Mouse (Mus musculus) adrenal gland, postnatal 10 days (tissue): ENCODE measurements around the gene Spata13. TPM values are rescaled to one million over a fixed set of nuclear protein-coding genes. Genes with fewer than 3 reads are reported as not detected.

Experiments
- DNase-seq: peaks from one replicate; pipeline ENCODE4 v3.0.0; 2021; ENCODE audit warnings: mixed read lengths
- long read RNA-seq, 2 experiments: library from polyadenylated mRNA; stranded (forward); transcript quantifications; one replicate each; pipeline ENCODE4 v2.0.0; 2021
- total RNA-seq, 2 experiments: library from RNA; stranded (reverse); gene quantifications; 2 replicates each; pipeline ENCODE4 v1.2.3; 2021

Gene Spata13
- 100 to 1,000 TPM in 1 of 2 experiments, 10 to 100 TPM in 1; 79.0 to 103 TPM for total RNA-seq
- long read RNA-seq, experiment 1, full-length matches to known transcripts, result 1 of 13 reads
- long read RNA-seq, experiment 1, partial matches to known transcripts, result 5 of 13 reads
- long read RNA-seq, experiment 1, other reads (novel, unspliced or antisense), result 7 of 13 reads
- long read RNA-seq, experiment 2, partial matches to known transcripts, result 2 of 9 reads
- long read RNA-seq, experiment 2, other reads (novel, unspliced or antisense), result 7 of 9 reads

DNA sequence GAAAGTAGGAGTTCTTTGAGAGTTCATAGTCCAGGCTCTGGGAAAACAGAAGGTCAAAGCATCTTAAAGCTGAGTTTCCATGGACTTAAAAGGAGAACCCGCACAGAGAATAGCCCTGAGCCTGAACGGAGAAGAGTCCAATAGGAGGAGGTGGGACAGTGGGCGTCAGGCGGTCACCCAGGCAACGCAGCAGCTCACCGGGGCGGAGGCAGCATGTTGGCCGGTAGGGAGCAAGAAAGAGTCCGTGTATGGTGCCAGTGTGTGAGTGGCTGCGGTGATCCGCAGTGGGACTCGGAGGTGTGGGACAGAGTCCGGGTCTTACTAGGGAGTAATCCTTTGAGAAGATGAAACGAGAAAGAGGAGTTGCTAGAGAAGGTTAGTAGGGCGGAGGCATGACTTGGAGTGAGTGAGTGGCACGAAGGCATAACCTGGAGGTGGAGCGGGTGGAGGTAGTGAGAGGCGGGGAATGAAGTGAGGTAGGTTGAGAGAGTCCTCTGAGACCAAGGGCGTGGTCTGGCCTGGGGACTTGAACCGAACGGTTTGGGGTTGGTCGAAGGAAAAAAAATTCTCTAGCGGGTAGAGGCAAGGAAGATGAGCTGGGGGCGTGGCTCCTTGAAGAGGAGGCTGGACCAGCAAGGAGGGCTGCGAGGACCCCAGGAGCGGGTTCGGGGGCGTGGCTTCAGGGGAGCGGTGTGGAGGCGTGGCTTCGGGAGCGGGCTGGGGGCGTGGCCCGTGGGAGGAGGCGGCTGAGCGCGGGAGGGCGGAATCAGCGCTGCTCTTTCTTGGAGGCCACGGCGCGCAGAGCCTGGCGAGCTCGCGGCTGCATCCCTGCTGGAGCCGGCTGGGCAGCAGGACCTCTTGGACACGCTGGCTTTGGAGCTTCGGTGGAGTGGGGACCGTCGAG lies at the start of gene Spata13:
Gene Spata13, plus strand, starts transcription at position 41 of the 904 bp plus-strand sequence.
- peak; percentile 96 for DNase-seq

DNA sequence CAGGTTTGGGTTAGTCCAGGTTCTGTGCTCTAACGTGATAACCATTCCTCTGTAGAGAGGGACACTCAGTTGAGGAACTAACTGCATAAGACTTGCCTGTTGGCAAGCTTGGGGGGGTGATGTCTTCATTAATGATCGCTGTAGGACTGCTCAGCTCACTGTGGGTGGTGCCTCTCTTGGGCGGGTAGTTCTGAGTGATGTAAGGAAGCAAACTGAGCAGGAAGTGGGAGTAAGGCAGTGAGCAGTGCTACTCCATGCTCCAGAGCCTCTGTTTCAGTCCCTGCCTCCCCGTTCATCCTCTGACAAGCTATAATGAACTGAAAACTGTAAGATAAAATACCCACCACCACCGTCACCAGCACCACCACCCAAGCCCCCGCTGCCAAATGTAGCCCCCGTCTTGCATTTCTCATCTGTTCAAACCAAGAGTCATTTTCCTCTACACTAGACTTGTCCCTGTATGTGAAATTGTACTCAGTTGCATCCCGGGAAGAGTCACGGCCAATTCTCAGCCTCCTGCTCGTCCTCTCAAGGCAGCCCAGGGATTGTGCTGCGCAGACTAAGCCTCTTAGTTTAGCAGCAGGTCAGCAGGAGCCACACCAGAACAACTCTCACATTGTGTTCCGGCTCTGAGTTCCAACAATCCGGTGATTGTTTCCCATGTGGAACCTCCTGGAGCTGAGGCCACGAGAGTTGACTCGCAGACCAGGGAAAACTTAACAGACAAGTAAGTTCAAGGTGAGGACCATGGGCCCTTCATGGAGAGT lies 46.9 kb upstream of the Spata13 start:
- DNase-seq, result no peak

GRCm38 (mm10) chr14:60589001-60589400 lies 44.8 kb upstream of the Spata13 start:
- no peak for DNase-seq

DNA sequence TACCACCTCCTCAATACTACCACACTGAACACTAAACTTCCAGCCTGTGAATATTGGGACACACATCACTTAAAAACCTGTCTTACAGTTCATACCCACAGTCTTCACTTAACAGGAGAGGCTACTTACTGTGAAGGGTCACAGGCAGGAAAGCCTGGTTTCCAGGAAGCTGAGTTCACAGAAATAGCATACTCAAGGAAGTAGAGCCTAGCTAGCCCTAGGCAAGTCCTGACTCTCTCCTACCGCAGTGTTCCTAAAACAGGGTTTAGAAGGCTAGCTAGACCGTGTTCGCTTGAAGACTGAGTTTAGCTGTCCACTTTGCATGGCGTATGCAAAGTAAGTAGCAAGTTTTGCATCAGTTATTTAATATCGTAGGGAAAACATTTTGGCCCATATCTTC lies 41.5 kb upstream of the Spata13 start:
- DNase-seq, result no peak

DNA sequence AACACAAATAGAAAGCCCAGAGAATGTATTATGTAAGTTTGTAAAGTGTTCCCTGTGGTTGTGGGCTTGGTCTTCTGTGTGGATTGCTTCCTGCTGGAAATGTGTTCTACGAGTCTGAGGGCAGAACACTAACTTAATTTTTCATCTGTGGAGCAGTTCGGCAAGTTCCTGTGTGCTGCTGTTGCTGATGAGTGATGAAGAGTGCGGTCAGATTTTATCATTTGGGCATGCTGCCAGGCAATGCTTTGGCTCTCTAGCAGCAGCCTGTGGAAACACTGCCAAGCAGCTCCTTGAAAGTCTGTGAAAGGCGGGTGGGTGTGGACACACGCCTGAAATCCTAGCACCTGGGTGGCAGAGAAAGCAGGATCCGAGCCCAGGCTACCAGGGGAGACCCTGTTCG lies 41.0 kb upstream of the Spata13 start:
- DNase-seq, result peak; percentile 72

- no peak for DNase-seq
Measured at GRCm38 (mm10) chr14:60597571-60597970, 36.2 kb upstream of the Spata13 start.

DNA sequence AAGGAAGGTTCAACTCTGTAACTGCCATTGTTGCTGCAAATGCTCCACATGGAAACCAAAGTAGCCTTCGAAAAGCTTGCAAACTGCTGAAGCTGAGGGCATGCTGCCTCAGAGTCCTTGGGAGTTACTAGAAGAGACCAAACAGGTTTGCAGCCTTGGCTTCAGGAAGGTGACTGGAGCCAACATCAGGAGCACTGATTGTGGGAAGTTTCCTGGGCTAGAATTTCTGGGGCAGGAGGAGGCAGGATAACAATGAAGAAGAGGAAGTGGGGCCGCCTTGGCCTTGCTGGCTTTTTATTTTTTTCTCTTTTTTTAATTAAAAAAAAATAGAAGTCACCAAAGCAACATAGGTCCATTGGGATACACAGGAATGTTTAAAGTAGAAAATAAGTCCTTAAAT lies 34.8 kb upstream of the Spata13 start:
- no peak for DNase-seq

DNA sequence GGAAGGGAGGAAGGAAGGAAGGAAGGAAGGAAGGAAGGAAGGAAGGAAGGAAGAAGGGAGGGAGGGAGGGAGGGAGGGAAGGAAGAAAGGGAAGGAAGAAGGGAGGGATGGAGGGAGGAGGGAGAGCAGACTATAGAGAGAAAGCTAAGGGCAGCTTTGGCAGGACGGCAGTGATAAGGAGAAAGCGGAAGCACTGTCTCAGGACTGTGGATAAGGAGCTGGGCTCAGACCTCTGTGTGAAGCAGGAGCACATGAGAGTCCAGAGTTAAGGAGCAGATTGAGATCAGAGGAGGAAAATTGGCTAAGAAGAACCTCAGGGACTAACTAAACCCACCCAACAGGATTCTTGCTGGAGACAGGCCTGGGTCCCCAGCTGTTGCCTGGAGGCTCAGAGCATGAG lies 28.2 kb upstream of the Spata13 start:
- no peak for DNase-seq

- peak; percentile 26 for DNase-seq
Measured at GRCm38 (mm10) chr14:60606194-60606593, 27.6 kb upstream of the Spata13 start.

- no peak for DNase-seq
Measured at GRCm38 (mm10) chr14:60607743-60608142, 26.1 kb upstream of the Spata13 start.

- DNase-seq, result no peak
Measured at GRCm38 (mm10) chr14:60609160-60609559, 24.6 kb upstream of the Spata13 start.

DNA sequence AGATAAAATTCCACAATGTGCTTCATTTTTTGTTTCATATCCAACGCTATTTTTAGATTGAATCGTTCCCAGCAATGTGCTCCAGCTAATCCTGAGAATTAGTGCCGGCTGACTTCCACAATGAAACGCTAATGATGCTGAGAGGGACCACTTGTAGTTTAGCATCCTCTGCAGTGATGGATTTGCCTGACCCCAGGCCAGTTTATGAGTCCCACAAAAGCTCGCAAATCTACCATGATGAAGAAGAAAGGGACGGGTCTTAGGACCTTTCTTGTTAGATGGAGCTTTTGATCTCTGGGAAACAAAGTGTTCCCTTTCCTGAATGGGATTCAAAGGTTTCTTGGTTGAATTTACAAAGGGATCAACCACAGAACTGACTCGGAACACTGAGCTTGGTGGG lies 21.1 kb upstream of the Spata13 start:
- DNase-seq, result no peak

- no peak for DNase-seq
Measured at GRCm38 (mm10) chr14:60621076-60621475, 12.7 kb upstream of the Spata13 start.

- no peak for DNase-seq
Measured at GRCm38 (mm10) chr14:60625486-60625885, 8.3 kb upstream of the Spata13 start.

- DNase-seq, result no peak
Measured at GRCm38 (mm10) chr14:60629887-60630460, 3.8 kb upstream of the Spata13 start.

- no peak for DNase-seq
Measured at GRCm38 (mm10) chr14:60630981-60631380, 2.8 kb upstream of the Spata13 start.

DNA sequence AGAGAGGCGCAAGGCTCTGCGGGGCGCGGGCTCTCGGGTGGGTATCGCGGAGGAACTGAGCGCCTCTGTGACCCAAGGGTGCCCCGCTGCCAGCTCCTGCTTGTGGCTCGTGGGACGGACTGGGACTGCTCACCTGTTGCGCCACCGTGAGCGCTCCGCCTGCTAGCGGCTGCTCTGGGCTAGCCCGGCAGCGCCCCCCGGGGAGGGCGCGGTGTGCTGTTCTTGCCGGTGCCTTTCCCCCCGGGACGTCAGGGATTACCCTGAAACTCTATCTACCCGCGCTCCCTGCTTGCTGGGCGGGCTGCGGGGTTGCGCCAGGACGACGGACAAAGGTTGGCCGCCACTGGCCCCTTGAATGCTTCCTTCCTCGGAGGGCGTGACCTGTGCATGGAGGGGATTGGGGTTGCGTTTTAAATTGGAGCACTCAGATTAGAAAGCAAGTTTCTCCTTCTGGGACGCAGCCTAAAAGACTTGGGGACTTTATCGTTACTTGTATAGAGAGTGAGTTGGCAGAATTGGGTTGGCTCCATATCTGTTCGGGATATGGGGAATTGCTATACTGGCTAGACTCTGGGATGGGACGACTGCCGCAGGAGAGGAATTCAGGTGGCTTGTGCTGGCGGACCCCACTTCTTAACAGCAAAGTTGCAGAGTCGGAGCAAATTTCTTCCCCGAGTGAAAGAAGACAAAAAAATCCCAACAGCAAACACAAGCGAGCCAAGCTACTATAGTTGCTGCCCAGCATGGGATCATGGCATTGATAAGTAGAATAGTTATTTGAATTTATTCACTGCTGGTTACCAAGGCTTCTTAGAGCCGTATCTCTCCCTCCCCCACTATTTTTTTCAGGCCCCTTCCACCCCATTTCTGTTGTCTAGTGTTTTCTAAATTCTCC lies 1.3 kb downstream of the Spata13 start:
- DNase-seq, result peak; percentile 74

- no peak for DNase-seq
Measured at GRCm38 (mm10) chr14:60635911-60636607, 2.3 kb downstream of the Spata13 start.

GRCm38 (mm10) chr14:60636608-60636980 lies 2.8 kb downstream of the Spata13 start:
- DNase-seq, result no peak

- DNase-seq, result no peak
Measured at GRCm38 (mm10) chr14:60636996-60637395, 3.2 kb downstream of the Spata13 start.

- DNase-seq, result peak; percentile 80
Measured at GRCm38 (mm10) chr14:60638159-60638558, 4.4 kb downstream of the Spata13 start.
